Mouse (Mus musculus): ENCODE measurements around the gene Pef1. TPM values are rescaled to one million over a fixed set of nuclear protein-coding genes. Genes with fewer than 3 reads are reported as not detected.

Gene Pef1
- 25.6 to 31.5 TPM (median 28.4 TPM) in 4 replicates for total RNA-seq (2023; ENCODE audit: inconsistent age)

DNA sequence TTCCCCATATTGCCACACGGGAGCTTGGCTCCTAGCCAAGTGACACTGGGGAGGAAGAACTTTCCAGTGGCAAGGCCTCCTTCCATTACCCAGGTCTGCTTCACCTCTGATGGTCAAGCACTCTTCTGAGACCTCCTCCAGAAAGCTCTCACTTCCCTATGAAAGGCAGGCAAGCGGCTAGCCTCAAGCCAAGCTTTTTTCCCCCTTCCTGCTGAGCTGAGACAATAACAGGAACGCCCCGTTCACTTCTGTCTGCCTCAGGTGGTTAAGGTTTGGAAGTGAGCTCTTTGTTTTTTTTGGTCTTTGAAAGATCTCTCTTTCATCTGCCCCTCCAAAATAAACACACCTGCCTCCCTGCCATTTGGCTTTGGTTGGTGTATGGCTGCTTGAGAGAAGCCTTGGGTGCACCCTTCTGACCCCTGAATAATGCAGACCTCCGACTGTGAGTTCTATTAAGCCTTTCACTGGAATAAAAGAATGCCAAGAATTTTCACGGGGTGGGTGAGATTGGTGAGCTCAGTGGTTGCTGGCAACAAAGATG lies at the start of gene Pef1:
Gene Pef1, plus strand, starts transcription at position 448 of the 541 bp plus-strand sequence.

DNA sequence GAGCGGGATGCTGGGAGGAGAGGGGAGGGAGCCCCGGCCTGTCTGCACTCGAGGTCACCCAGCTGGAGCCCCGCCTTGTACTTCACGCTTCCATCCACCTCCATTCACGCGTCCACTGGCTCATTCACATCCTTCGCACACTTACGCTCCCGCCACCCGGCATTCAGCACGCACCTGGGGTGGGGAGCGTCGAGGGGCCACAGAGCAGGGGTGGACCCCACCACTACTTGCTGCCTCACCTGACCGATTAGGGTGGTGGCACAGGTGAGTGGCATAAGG lies 36.8 kb downstream of the Pef1 start, which contains the start of gene Hcrtr1:
Gene Hcrtr1, minus strand, starts transcription at position 146 of the 279 bp plus-strand sequence.

DNA sequence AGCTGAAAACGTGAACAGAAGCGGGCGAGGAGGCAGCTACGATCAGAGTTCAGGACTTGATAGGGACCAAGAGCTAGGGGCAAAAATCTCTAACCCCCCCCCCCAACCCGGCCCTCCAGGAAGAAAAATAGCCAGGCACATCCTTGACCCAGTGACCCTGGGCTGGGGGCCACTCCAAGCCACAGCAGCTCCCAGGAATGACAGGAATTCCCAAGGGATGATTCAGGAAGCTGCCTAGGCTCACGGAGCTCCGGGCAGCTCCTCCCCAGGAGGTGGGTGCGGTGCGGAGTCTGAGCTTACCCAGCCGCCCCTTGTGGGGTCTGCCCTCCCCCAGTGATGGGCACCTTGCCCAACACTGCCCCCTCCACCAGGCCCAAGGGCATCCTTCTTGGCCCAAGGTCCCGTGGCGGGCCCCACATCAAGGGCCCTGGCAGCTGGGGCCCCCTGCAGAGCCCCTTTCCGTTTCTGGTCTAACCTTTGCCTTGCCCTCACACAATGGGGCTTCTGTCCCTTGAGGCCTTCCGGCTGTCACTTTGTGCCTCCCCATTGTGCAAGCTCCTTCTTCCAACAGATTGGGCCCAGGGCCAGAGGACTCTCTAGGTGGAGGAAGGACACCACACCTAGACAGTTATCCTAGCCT lies 72.8 kb downstream of the Pef1 start, which contains the start of gene Tinagl1:
Gene Tinagl1, minus strand, starts transcription at position 51 of the 640 bp plus-strand sequence.

Other genes starting within 250 kb of the Pef1 start
- gene Spocd1, start 173.3 kb upstream of the Pef1 start, total RNA-seq (2023; ENCODE audit: inconsistent age): not detected in 4 replicates
- gene Adgrb2, start 117.7 kb upstream of the Pef1 start, total RNA-seq (2023; ENCODE audit: inconsistent age): 0.19 to 0.63 TPM in 2 of 4 replicates, not detected in the others
- not detected in 4 replicates for gene Col16a1, start 54.7 kb upstream of the Pef1 start, total RNA-seq (2023; ENCODE audit: inconsistent age)
- gene Hcrtr1, start 36.8 kb downstream of the Pef1 start, total RNA-seq (2023; ENCODE audit: inconsistent age): not detected in 4 replicates
- gene Tinagl1, start 72.6 kb downstream of the Pef1 start, total RNA-seq (2023; ENCODE audit: inconsistent age): not detected in 4 replicates
- not detected in 4 replicates for gene Gm853, start 119.8 kb downstream of the Pef1 start, total RNA-seq (2023; ENCODE audit: inconsistent age)
- not detected in 4 replicates for gene Serinc2, start 176.6 kb downstream of the Pef1 start, total RNA-seq (2023; ENCODE audit: inconsistent age)
- gene Fabp3, start 206.0 kb downstream of the Pef1 start, total RNA-seq (2023; ENCODE audit: inconsistent age): not detected in 4 replicates
- gene Gm10570, start 206.1 kb downstream of the Pef1 start, total RNA-seq (2023; ENCODE audit: inconsistent age): 1.2 TPM in 1 of 4 replicates, not detected in the others